Mouse (Mus musculus): Measurements from ENCODE around the gene Dhps. TPM values are rescaled to one million over a fixed set of nuclear protein-coding genes. Genes with fewer than 3 reads are reported as not detected.

Dhps gene
- polyA plus RNA-seq, 1 experiment from 2014 or later, result 90.5 TPM

GRCm38 (mm10) chr8:85084633-85085032 is 13.1 kb downstream of the Dhps start:
- Histone ChIP-seq H3K9ac (no peak overlapping the region), H3K4me2 (no peak overlapping the region; the same call in 1 of the 2 replicates), H3K27ac (no peak overlapping the region), H3K36me3 (peaks cover 37% of the 10 kb centered on the region), H3K4me3 (no peak overlapping the region), H3K27me3 (no peaks in the 10 kb centered on the region), H3K9me3 (no peaks in the 10 kb centered on the region), H3K4me1 (replicated peaks) (peaks cover 34% of the 10 kb centered on the region)
- 93% methylated on average over 8 of the region's 8 CpGs for WGBS
- no peak for ATAC-seq (ENCODE audit: low FRiP score)

GRCm38 (mm10) chr8:85086238-85086637 is 14.7 kb downstream of the Dhps start:
- Histone ChIP-seq H3K9ac (no peak overlapping the region), H3K9me3 (no peaks in the 10 kb centered on the region), H3K27ac (no peak overlapping the region), H3K36me3 (peaks cover 42% of the 10 kb centered on the region), H3K4me2 (no peak overlapping the region), H3K4me1 (replicated peaks) (peaks cover 26% of the 10 kb centered on the region), H3K27me3 (no peaks in the 10 kb centered on the region), H3K4me3 (no peak overlapping the region)
- no peak for ATAC-seq (ENCODE audit: low FRiP score)
- 75% methylated on average over 3 of the region's 3 CpGs for WGBS

GRCm38 (mm10) chr8:85088771-85089170 is 17.2 kb downstream of the Dhps start:
- 89% methylated on average over 2 of the region's 2 CpGs for WGBS
- Histone ChIP-seq H3K27ac (no peak overlapping the region), H3K4me3 (no peak overlapping the region), H3K4me1 (replicated peaks) (peaks cover 5% of the 10 kb centered on the region), H3K9me3 (no peaks in the 10 kb centered on the region), H3K9ac (no peak overlapping the region), H3K27me3 (no peaks in the 10 kb centered on the region), H3K36me3 (peaks cover 60% of the 10 kb centered on the region), H3K4me2 (no peak overlapping the region)
- no peak for ATAC-seq (ENCODE audit: low FRiP score)

GRCm38 (mm10) chr8:85090856-85091255 is 19.3 kb downstream of the Dhps start:
- no peaks in the 10 kb centered on the region for H3K4me1 ChIP-seq (replicated peaks)
- no peak overlapping the region for H3K4me2 ChIP-seq
- peaks cover 68% of the 10 kb centered on the region for H3K36me3 ChIP-seq
- H3K4me3 ChIP-seq, result no peak overlapping the region
- H3K9ac ChIP-seq, result no peak overlapping the region
- no peak overlapping the region for H3K27ac ChIP-seq
- WGBS, result 93% methylated on average over 11 of the region's 11 CpGs
- no peaks in the 10 kb centered on the region for H3K9me3 ChIP-seq
- no peaks in the 10 kb centered on the region for H3K27me3 ChIP-seq
- no peak for ATAC-seq (ENCODE audit: low FRiP score)

- Histone ChIP-seq H3K27ac (no peak overlapping the region), H3K9me3 (no peaks in the 10 kb centered on the region), H3K36me3 (peaks cover 73% of the 10 kb centered on the region), H3K27me3 (no peaks in the 10 kb centered on the region), H3K4me1 (replicated peaks) (no peaks in the 10 kb centered on the region), H3K4me3 (no peak overlapping the region), H3K9ac (no peak overlapping the region), H3K4me2 (no peak overlapping the region)
- 37% methylated on average over 21 of the region's 21 CpGs for WGBS
- no peak for ATAC-seq (ENCODE audit: low FRiP score)
These were observed 20.1 kb downstream of the Dhps start for GRCm38 (mm10) chr8:85091526-85092090.

GRCm38 (mm10) chr8:85095051-85095450 is 23.5 kb downstream of the Dhps start:
- Histone ChIP-seq H3K4me3 (no peak overlapping the region), H3K27me3 (no peaks in the 10 kb centered on the region), H3K9me3 (no peaks in the 10 kb centered on the region), H3K4me2 (no peak overlapping the region), H3K36me3 (peaks cover 69% of the 10 kb centered on the region), H3K9ac (no peak overlapping the region), H3K4me1 (replicated peaks) (no peaks in the 10 kb centered on the region), H3K27ac (no peak overlapping the region)
- WGBS, result 94% methylated on average over 13 of the region's 13 CpGs
- no peak for ATAC-seq (ENCODE audit: low FRiP score)

- ATAC-seq (ENCODE audit: low FRiP score), result no peak
- 93% methylated on average over 7 of the region's 7 CpGs for WGBS
- Histone ChIP-seq H3K27ac (no peak overlapping the region), H3K9me3 (no peaks in the 10 kb centered on the region), H3K9ac (no peak overlapping the region), H3K4me1 (replicated peaks) (no peaks in the 10 kb centered on the region), H3K27me3 (no peaks in the 10 kb centered on the region), H3K36me3 (peaks cover 69% of the 10 kb centered on the region), H3K4me3 (no peak overlapping the region), H3K4me2 (no peak overlapping the region)
These were observed 24.0 kb downstream of the Dhps start for GRCm38 (mm10) chr8:85095566-85095965.

GRCm38 (mm10) chr8:85096196-85096595 is 24.6 kb downstream of the Dhps start:
- no peak for ATAC-seq (ENCODE audit: low FRiP score)
- no peak overlapping the region for H3K27ac ChIP-seq
- H3K27me3 ChIP-seq, result no peaks in the 10 kb centered on the region
- WGBS, result 95% methylated on average over 16 of the region's 16 CpGs
- no peaks in the 10 kb centered on the region for H3K4me1 ChIP-seq (replicated peaks)
- H3K9me3 ChIP-seq, result no peaks in the 10 kb centered on the region
- no peak overlapping the region for H3K4me2 ChIP-seq
- H3K36me3 ChIP-seq, result peaks cover 65% of the 10 kb centered on the region
- H3K4me3 ChIP-seq, result no peak overlapping the region
- H3K9ac ChIP-seq, result no peak overlapping the region

GRCm38 (mm10) chr8:85096850-85097249 is 25.3 kb downstream of the Dhps start:
- H3K27me3 ChIP-seq, result no peaks in the 10 kb centered on the region
- WGBS, result 93% methylated on average over 4 of the region's 4 CpGs
- peaks cover 58% of the 10 kb centered on the region for H3K36me3 ChIP-seq
- H3K4me1 ChIP-seq (replicated peaks), result no peaks in the 10 kb centered on the region
- H3K9me3 ChIP-seq, result no peaks in the 10 kb centered on the region
- H3K4me3 ChIP-seq, result no peak overlapping the region
- no peak overlapping the region for H3K27ac ChIP-seq
- no peak overlapping the region for H3K4me2 ChIP-seq
- H3K9ac ChIP-seq, result no peak overlapping the region
- no peak for ATAC-seq (ENCODE audit: low FRiP score)

- Histone ChIP-seq H3K36me3 (peaks cover 39% of the 10 kb centered on the region), H3K4me3 (no peak overlapping the region), H3K9ac (no peak overlapping the region), H3K27me3 (no peaks in the 10 kb centered on the region), H3K4me1 (replicated peaks) (no peaks in the 10 kb centered on the region), H3K4me2 (no peak overlapping the region), H3K27ac (no peak overlapping the region), H3K9me3 (no peaks in the 10 kb centered on the region)
- ATAC-seq (ENCODE audit: low FRiP score), result no peak
- 86% methylated on average over 4 of the region's 4 CpGs for WGBS
These were observed 28.6 kb downstream of the Dhps start for GRCm38 (mm10) chr8:85100076-85100665.

GRCm38 (mm10) chr8:85113241-85113640 is 41.7 kb downstream of the Dhps start:
- H3K4me2 ChIP-seq, result no peak overlapping the region
- H3K9ac ChIP-seq, result no peak overlapping the region
- no peaks in the 10 kb centered on the region for H3K9me3 ChIP-seq
- 97% methylated on average over 10 of the region's 10 CpGs for WGBS
- no peaks in the 10 kb centered on the region for H3K27me3 ChIP-seq
- H3K36me3 ChIP-seq, result peaks cover 37% of the 10 kb centered on the region
- no peak overlapping the region for H3K4me3 ChIP-seq
- no peaks in the 10 kb centered on the region for H3K4me1 ChIP-seq (replicated peaks)
- H3K27ac ChIP-seq, result no peak overlapping the region
- ATAC-seq (ENCODE audit: low FRiP score), result no peak

- 73% methylated on average over 4 of the region's 4 CpGs for WGBS
- Histone ChIP-seq H3K4me1 (replicated peaks) (peaks cover 7% of the 10 kb centered on the region), H3K36me3 (peaks cover 19% of the 10 kb centered on the region), H3K27me3 (no peaks in the 10 kb centered on the region), H3K4me3 (no peak overlapping the region), H3K9me3 (no peaks in the 10 kb centered on the region), H3K27ac (no peak overlapping the region), H3K9ac (no peak overlapping the region), H3K4me2 (no peak overlapping the region)
- no peak for ATAC-seq (ENCODE audit: low FRiP score)
These were observed 43.9 kb downstream of the Dhps start for GRCm38 (mm10) chr8:85115501-85115900.

- H3K4me2 ChIP-seq, result no peak overlapping the region
- no peaks in the 10 kb centered on the region for H3K9me3 ChIP-seq
- H3K27ac ChIP-seq, result no peak overlapping the region
- no peak overlapping the region for H3K4me3 ChIP-seq
- WGBS, result 93% methylated on average over 7 of the region's 7 CpGs
- H3K9ac ChIP-seq, result no peak overlapping the region
- H3K4me1 ChIP-seq (replicated peaks), result peaks cover 7% of the 10 kb centered on the region
- no peak for ATAC-seq (ENCODE audit: low FRiP score)
- H3K36me3 ChIP-seq, result peaks cover 4% of the 10 kb centered on the region
- no peaks in the 10 kb centered on the region for H3K27me3 ChIP-seq
These were observed 45.4 kb downstream of the Dhps start for GRCm38 (mm10) chr8:85116984-85117383.

All from hindbrain, embryonic 13.5 days (tissue).